Mouse (Mus musculus): ENCODE results near the gene Gm15557.
"Not testable (repeated sequence)": the region's sequence is repeated elsewhere in the genome, so short reads cannot be mapped to it uniquely, and the experiment has no call there.

Gene Gm15557

DNA sequence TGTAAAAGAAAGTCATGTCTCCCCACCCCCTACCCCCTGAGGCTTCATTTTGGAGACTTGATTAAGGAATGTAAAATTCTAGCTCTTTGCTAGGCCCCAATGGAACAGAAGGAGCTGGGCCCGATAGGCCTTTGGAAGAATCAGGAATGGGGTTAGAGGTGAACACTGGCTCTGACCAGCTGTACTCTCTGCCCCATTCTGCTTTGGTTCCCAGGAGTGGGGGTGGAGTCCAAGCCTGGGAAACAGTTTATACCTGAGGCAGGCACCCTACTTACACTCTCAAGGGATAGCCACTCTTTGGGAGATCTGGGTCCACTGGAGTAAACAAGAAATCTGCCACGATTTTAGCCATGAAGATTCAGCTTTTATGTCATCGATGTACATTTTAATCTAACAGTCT is at the start of gene Gm15557:
Gm15557 (plus strand) TSS at position 48 of the 400 bp plus-strand sequence.
- in situ Hi-C loops (cut with MboI; ENCODE audit: unreplicated experiment in 2 of 2) = loop anchor here (5.0 to 10.0 kb wide), 3 partner anchors 88 to 344 kb away; no protein-coding TSS in a partner anchor

DNA sequence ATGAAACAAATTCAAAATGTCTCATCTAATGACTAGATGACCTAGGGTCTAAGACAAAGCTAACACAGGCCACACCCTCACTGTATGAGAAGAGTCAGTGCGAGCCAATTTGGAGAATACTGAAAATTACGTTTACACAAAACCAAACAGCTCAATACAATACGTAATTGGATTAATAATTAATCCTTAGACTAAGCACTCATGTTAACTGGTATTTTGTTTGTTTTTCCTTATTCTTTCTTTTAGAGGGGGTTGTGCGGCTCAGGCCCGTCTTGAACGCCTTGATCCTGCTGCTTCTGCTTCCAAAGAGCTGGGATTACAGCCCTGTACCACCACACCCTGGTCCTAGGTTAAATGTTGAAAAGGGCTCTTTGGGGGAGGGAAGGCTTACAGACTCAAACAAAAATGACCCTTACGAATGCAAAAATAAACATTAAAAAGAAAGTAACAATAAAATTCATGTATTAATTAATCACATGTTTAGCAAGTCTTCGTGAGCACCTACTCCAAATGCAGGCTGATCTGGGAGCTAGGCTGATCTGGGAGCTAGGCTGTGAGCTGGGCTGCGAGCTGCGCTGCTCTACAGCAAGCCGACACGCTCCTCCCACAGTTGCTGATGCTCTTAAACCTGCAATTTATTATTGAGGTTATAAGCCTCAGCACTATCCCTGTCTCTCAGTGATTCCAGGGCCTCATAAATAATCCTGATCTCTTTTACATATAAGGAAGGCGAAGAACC is 46.1 kb upstream of the Gm15557 start:
- in situ Hi-C loops (cut with MboI; ENCODE audit: unreplicated experiment in 2 of 2) = no loop called here

DNA sequence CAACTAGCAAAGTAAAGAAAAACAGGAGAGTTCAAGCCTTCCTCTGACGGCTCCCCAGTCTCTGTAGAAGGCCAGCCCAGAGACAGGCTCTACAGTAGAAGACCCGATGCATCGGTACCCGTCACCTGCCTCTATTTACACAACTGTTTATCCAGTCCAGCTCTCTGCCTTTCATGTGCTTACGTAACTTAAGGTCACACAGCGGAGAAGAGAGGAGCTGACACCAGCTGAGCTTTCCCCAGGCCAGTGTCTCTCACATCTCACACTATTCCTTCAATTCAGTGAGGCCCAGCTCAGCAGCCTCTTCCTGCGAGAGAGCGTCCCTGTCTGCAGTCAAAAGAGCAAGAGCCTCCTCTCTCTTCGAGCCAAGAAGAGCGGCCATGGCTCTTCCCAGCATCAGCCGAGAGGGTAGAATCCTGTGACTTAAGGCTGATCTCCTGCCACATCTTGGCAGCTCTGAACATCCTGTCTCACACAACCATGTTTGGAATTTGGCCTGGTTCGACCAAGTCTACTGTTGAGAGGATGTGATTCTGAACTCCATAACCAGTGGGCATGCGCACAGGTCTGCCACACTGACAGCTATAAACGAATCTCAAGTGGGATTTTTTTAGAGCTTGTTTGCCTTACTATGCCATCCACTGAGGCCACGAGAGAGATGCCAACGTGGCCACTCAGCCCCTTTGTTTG is 45.3 kb upstream of the Gm15557 start:
- in situ Hi-C loops (cut with MboI; ENCODE audit: unreplicated experiment in 2 of 2) = no loop called here

DNA sequence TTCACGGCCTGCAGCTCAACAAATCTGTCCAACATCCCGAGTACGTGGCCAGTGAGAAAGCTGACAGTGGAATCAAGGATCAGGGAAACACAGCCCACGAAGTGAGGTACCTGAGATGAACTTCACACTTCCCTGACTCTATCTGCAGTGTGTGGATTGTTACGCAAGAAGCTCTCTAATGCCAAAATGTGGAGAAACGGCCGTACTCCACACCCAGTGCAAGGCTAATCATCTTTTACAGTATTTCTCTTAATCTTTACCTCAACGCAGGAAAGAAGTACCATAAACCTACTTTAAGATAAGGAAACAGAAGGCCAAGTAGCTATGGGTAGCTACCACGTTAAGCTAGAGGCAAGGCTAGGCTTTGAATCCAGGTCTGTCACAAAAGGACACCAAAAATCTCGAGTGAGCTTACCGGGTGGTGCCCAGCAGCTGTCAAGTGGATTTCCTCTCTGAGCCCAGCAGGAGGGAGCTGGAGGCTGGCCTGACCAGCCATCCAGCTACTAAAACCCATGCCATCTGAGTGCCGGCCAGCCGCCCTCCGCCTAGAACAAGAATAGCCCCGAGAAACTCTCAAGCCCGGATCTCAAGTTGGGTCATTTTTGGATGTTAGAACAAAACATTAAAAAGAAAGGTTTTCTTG is 37.4 kb upstream of the Gm15557 start:
- in situ Hi-C loops (cut with MboI; ENCODE audit: unreplicated experiment in 2 of 2) = no loop called here

DNA sequence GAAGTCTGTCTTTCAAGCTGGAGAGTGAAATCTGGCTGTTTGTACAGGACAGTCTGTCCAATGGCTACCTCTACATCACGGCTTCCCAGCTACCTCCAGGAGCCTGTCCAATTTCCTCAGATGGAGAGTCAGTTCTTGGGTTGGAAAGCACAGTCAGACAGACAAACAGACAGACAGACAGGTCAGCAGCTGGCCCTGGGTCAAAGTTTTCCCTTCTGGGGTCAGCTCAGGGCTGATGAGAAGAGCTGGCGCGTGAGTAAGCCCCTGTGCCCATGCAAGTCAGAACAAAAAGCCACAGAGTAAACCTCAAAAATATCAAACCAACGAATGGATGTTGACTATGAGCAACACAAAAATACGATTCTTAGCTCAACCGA is 36.9 kb upstream of the Gm15557 start:
- in situ Hi-C loops (cut with MboI; ENCODE audit: unreplicated experiment in 2 of 2) = no loop called here

DNA sequence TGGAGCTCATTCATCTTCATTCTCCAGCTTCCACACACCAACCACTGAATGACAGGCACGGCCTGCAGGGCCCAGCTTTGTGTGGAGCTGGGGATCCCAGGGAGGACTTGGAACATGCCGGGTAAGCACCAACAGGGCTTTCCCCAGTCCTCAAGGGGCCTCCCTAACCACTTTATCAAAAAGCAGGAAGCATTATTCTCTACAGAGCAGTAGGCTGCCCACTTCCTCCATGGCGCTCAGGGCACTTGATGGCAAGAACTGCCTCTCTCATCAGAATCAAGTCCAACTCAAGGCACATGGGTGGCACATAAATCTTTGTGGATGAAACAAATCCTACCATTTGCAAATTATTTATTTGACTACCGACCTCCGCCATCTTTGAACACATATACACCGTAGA is 25.8 kb upstream of the Gm15557 start:
- in situ Hi-C loops (cut with MboI; ENCODE audit: unreplicated experiment in 2 of 2) = no loop called here

DNA sequence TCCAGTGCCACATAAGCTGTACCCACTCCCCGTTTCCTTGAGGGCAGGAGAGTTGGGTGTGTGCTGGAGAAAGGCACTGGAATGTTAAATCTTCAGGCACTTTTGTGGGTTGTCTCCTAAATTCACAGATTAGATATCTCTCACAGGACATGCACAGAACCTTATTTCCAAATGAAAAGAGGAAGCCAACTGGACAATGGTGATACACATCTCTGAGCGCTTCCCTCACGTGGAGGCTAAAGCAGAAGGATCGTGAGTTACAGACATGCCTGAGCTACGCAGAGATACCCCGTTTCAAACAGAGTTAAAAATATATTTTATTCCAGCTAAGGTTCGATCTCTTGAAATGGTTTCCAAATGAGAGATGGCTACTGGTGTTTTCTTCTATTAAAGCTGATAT is 17.4 kb upstream of the Gm15557 start:
- in situ Hi-C loops (cut with MboI; ENCODE audit: unreplicated experiment in 2 of 2) = no loop called here

DNA sequence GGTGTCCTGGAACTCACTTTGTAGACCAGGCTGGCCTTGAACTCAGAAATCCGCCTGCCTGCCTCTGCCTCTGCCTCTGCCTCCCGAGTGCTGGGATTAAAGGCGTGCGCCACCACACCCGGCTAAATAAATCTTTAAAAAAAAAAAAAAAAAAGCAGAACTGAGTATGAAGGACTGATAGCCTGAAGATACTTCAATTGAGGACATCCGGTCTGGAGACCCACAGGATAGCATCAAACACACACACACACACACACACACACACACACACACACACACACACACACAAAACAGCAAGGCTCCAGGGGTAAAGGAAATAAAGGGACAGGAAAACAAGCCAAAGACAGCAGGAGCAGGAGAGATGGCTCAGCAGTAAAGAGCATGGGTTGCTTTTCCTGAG is 15.3 kb upstream of the Gm15557 start:
- in situ Hi-C loops (cut with MboI; ENCODE audit: unreplicated experiment in 2 of 2) = not testable (repeated sequence)

DNA sequence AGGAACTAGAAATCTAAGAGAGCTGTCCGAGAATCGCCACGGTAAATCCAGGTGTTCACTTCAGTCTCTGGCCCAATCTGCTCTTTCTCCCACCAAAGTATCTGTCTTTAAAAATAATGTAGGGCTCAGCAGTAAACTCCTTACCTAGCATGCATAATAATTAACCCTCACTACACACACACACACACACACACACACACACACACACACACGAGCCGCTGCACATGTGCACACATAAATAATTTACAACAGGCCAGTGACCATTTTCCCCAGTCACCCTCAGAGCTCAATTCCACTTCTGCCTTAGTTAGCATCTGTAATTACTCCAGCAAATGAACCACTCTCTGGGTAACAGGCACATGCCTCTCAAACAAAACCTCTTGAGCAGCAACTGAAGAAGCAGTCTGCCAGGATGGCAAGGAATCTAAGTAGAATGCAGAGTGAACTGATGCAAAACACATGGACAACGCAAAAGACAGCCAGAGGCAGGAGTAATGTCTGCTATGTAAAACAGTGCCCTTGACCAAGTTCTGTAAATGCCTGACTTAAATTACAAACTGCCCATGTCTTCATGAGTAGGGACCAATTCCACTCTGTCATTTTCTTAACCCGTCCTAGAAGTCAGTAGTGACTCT is 11.7 kb upstream of the Gm15557 start:
- in situ Hi-C loops (cut with MboI; ENCODE audit: unreplicated experiment in 2 of 2) = no loop called here

DNA sequence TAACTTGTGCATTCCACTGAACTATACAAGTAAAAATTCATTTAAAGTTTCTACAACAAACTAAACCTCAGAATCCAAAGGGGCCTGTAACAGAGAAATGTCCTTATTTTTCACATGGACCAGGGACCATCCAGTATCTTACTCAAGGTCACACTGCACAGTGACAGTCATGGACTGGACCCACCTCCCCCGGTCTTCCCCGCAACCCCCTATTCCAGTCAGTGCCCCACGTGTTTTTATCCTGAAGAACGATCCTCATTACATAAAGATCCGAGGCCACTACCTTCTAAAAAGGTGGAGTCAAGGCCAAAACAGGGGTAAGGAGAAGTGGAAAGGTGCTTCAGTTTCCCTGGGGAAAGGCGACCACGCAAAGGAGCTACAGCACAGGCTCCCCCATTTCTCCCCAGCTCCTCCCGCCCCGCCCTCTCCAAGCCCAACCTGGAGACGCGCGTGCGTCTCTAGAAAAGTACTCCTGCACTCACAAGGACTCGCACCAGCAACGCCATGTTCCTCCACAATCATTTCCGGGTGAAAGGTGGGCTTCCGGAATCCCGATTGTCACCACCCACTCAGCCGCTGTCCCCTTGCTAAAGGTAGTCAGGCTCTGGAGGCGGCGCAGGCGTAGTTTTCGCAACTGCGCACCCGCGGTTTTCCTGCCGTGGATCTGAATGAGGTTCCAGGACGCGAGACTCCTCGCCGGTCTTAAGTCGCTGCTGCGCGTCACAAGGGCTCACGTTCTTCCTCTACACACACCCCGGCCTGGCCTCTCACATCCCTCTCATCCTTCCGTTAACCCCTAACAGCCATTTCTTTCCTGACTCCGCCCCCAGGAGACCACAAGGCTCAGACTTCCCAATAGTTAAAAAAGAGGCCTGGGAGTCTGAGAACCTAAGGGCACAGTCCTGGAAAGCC is 10.7 kb upstream of the Gm15557 start, which contains the start of gene Uqcc1:
Uqcc1 (minus strand) TSS at position 780 of the 912 bp plus-strand sequence.
- in situ Hi-C loops (cut with MboI; ENCODE audit: unreplicated experiment in 2 of 2) = no loop called here

DNA sequence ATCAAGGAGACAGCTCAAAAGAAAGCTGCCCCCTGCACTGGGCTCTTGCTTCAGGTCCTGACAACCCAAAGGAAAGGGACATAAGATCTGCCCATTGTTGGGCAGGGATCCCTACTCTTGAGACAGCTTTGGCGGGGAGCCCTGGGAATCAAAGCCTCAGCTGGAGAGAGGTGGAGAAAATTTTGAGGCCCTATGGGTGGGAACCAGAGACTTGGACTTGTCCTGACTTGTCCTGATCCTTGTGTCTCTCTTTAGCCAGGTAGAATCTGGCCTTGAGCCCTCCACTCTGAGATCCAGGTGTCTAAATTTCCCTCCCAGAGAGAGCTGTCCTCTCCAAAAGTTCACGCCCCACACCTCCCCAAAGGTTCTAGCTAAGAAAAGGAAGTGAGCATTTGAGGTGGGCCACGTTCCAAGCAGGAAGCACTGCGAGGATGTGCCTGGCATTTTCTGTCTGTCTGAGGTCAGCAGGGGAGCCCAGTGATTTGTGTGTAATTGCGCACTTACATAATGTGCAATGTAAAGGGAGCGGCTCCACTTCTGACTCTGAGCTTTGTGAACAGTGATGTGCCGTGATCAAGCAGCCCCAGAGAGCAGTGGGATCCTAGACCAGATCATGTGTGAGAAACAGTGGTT is 515 bp upstream of the Gm15557 start:
- in situ Hi-C loops (cut with MboI; ENCODE audit: unreplicated experiment in 2 of 2) = loop anchor here (5.0 to 10.0 kb wide), 3 partner anchors 88 to 345 kb away; no protein-coding TSS in a partner anchor

DNA sequence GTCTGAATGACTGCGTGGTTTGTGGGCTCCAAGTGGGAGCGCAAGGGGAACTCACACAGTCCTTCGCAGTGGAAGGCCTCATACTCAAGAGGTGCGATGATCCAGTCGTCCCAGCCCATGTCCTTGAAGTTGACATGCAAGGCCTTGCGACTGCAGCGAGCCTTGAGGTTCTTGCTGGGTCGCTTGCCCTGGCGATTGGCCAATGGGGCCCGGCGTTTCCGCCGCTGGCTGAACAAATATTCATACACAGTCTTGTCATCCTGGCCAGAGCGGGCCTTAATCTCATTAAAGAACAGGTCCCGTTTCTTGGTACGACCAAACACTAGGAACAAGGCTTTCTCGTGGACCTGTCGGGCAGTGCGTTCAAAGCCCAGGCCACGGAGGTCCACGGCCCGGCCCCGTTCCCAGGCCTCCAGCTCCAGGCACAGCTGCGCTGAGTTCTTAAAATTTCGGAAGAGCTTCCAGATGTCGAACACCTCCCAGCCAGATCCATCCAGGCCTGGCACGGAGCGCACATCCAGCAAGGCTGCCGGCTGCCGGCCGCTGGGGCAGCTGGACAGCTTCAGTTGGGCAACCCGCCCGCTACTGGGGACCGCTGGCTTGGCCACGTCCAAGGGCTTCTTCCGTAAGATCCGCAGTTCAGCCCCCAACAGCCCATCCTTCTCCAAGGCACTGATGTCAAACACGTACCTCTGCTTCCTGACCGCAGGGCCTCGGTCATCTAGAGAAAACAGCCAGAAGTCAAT is 1.3 kb downstream of the Gm15557 start:
- in situ Hi-C loops (cut with MboI; ENCODE audit: unreplicated experiment in 2 of 2) = loop anchor here (5.0 to 10.0 kb wide), 3 partner anchors 90 to 343 kb away; no protein-coding TSS in a partner anchor

DNA sequence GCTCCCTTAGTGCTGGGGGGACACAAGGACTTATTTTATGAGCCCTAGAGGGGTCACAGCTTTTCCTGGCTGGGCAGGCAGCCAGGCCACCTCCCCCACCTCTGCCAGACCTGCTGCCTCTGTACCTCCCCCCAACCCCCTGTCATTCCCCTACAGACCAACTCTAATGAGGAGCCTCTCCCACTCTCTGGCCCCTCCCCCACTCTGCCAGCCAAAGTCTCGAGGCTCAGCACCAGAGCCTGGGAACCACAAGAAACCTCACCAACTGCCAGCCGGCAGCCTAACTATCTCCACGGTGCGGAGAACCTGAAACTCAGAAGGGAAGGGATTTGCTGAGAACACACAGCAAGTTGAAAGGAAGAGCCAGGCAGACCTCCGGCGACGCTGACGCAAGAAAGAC is 2.9 kb downstream of the Gm15557 start:
- in situ Hi-C loops (cut with MboI; ENCODE audit: unreplicated experiment in 2 of 2) = loop anchor here (5.0 to 10.0 kb wide), 3 partner anchors 91 to 341 kb away; no protein-coding TSS in a partner anchor

DNA sequence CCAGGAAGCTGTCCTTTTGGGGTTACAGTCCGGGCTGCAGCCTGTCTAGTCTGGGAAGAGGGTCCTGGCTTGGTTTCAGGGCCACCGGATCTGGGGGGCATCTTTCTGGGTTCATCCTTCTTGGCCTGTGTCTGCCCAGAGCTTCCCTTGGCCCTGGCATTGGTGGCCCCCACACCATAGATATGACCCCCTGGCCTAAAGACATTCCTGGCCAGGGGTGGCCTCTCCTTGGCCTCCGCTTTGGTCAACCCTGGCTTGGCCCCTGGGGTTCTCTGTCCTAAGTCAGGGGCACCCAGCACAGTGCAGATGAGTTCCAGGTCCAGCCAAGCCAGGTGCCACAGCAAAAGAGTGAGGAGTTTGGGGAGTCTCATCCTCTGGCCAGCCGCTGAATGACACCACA is 4.2 kb downstream of the Gm15557 start:
- in situ Hi-C loops (cut with MboI; ENCODE audit: unreplicated experiment in 2 of 2) = loop anchor here (5.0 to 10.0 kb wide), 3 partner anchors 92 to 340 kb away; no protein-coding TSS in a partner anchor

DNA sequence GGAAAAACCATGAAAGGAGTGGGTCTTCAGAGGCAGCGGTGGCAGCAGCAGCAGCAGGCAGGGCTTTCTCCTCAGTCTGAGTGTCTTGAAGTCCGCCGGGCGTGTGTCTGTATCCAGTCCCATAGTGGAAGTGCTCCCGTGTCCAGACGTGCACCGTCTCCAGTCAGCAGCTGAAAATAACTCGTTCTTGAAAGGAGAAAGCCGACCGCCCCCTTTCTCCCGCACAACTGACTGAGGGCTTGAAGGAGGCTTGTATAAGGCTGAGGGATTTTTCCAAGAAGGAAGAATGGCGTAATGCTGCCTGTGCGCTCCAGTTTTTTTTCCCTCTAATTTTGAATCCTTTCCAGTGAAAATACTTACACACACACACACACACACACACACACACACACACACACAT is 4.6 kb downstream of the Gm15557 start, which contains the start of gene Gdf5:
Gdf5 (minus strand) TSS at position 244 of the 400 bp plus-strand sequence.
- in situ Hi-C loops (cut with MboI; ENCODE audit: unreplicated experiment in 2 of 2) = loop anchor here (5.0 to 10.0 kb wide), 3 partner anchors 93 to 340 kb away; no protein-coding TSS in a partner anchor

DNA sequence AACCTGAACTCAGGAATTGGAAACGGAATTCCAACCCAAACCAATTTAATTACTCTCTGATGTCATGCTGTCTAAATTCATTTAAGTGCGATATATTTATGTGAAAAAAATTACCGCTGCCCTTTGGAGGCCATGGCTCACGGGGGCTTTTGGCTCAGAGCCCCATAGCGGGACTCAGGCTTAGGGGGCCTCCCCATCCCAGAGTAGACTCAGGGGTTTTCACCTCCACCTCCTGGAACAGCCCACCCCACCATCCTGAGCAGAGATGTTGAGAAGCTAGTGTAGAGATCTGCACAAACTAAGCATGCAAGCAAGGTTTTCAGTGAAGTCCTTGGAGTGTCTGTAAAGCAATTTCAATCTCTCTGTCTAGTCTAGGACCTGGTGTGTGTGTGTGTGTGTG is 5.1 kb downstream of the Gm15557 start:
- in situ Hi-C loops (cut with MboI; ENCODE audit: unreplicated experiment in 2 of 2) = loop anchor here (5.0 to 10.0 kb wide), 3 partner anchors 93 to 339 kb away; no protein-coding TSS in a partner anchor

DNA sequence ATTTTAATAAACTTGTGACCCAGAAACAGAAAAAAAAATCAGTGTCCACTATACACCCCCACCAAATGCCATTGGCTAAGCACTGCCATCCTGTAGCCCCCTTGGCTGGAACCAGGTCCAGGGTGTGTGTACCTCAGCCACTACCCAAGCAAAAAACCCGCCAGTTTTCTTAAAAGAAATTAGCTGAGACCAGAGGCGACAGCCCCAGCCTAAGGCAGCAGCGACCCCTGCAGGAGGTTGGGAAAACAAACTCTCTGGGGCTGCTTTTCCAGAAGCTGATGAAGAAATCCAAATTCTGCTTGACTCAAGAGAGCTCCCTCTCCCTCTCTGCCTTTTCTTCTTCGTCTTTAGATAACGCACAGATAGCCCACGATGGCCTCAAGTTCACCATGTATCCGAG is 5.5 kb downstream of the Gm15557 start:
- in situ Hi-C loops (cut with MboI; ENCODE audit: unreplicated experiment in 2 of 2) = loop anchor here (5.0 to 10.0 kb wide), 3 partner anchors 94 to 339 kb away; no protein-coding TSS in a partner anchor

DNA sequence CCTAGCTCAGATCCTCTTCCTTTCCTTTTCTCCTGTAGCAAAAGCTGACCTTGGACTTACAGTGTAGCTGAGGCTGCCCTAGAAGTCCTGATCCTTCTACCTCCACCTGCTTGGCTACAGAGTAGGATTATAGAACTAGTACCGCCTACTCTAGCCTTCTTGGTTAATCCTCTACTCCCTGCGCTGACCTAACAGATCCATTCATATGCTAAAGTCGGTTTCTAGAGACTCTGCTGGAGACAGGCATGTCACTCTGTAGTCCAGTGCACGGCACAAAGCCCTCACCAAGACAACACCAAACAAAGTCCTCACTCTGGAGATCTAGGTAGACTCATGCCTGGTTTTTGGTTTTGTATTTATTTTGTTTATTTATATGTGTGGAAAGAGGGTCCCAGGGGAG is 6.0 kb downstream of the Gm15557 start:
- in situ Hi-C loops (cut with MboI; ENCODE audit: unreplicated experiment in 2 of 2) = loop anchor here (5.0 to 10.0 kb wide), 3 partner anchors 94 to 338 kb away; no protein-coding TSS in a partner anchor
